Mouse (Mus musculus) left cerebral cortex, postnatal 25 days (tissue): Measurements from ENCODE around the gene Xylt2. TPM values are rescaled to one million over a fixed set of nuclear protein-coding genes. Genes with fewer than 3 reads are reported as not detected.

Experiments used
- DNase-seq, 2 experiments: peaks; one replicate each; pipeline ENCODE4 v3.0.0; 2022; ENCODE audit warnings: low spot score in 2 of 2, mixed read lengths in 1 of 2
- intact Hi-C: fragments of 180-260 bp; cut with DNase I; formaldehyde crosslinking; loops from one replicate; pipeline ENCODE4 v1.15.1; 2025
- total RNA-seq, 2 experiments: library from RNA; stranded (reverse); gene quantifications; 2 replicates each; pipeline ENCODE4 v1.2.3; 2021

The Xylt2 gene
- total RNA-seq, 2 experiments from 2014 or later = 21.8 to 23.7 TPM

GRCm38 (mm10) chr11:94621458-94621852, 55.9 kb downstream of the Xylt2 start:
- intact Hi-C loops = loop anchor here (5.0 kb wide), 1 partner anchor 74 kb away; the partner anchor contains the start of gene Rsad1
- no peak for DNase-seq

DNA sequence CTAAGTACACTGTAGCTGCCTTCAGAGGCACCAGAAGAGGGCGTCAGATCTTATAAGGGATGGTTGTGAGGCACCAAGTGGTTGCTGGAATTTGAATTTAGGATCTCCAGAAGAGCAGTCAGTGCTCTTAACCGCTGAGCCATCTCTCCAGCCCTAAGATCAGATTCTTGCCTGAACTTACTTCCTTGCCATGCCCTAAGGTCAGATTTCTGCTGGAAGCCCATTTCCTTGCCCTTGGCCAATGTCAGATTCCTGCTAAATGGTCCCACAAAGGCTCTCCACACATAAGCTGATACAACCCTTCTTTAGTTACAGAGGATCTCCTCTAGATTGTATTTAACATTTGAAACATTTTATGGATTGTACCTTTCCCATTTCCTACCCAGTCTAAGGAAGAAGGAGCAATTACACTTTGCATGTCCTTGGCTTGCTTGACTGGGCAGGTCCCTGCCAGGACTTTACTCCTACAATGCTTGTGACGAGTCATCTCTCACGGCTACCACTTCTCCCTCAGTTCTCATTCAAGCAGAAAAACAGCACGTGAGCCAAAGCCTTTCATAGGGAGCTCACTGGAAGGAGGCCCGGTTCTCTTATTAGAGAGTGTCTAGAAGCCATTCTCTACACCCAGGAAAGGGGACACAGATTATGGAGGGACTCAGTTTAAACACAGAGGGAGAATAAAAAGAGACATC, 56.4 kb downstream of the Xylt2 start:
- no peak for DNase-seq
- intact Hi-C loops = loop anchor here (5.0 kb wide), 1 partner anchor 74 kb away; the partner anchor contains the start of gene Rsad1

- intact Hi-C loops = no loop called here
- DNase-seq = no peak
These were observed 59.7 kb downstream of the Xylt2 start for GRCm38 (mm10) chr11:94617646-94618045.

GRCm38 (mm10) chr11:94615494-94615893, 61.8 kb downstream of the Xylt2 start:
- intact Hi-C loops = no loop called here
- no peak for DNase-seq

DNA sequence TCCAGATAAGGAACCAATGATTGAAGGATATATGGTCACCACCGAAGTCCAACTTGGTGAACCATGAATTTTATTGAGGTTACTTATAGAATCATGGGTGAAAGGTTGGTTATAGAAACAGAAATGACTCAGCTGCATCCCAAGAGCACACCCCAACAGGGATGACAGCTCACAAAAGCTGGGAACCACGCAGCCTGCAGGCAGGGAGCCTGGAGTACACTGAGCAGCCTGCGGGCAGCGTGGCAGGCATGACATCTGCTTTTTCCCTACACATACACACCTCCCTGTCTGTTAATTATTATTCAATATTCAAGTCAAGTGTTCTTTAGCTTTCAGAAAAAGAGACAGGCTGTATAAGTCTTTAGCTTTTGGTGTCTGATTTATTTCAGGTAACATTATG, 62.7 kb downstream of the Xylt2 start:
- intact Hi-C loops = loop anchor here (1.0 kb wide), 1 partner anchor 23 kb away; no protein-coding TSS in a partner anchor
- DNase-seq = no peak

Other genes with a start within 250 kb of the Xylt2 start
- 10 to 100 TPM; 83.4 to 92.5 TPM for gene Cacna1g, start 203.3 kb downstream of the Xylt2 start, total RNA-seq
- gene Spata20, start 191.3 kb downstream of the Xylt2 start, total RNA-seq = under 1 TPM; 0.27 to 0.69 TPM
- gene Epn3, start 177.5 kb downstream of the Xylt2 start, total RNA-seq = under 1 TPM; 0.73 to 0.92 TPM
- gene Mycbpap, start 155.8 kb downstream of the Xylt2 start, total RNA-seq = 1 to 10 TPM; 2.9 to 5.3 TPM
- gene Rsad1, start 128.3 kb downstream of the Xylt2 start, total RNA-seq = 10 to 100 TPM; 12.9 to 14.1 TPM
- under 1 TPM in 1 of 2 experiments, not detected in 1; 0.21 TPM for gene Chad, start 112.5 kb downstream of the Xylt2 start, total RNA-seq
- gene Acsf2, start 75.6 kb downstream of the Xylt2 start, total RNA-seq = 10 to 100 TPM; 13.6 to 16.6 TPM
- 10 to 100 TPM; 84.2 to 90.4 TPM for gene Lrrc59, start 47.7 kb downstream of the Xylt2 start, total RNA-seq
- gene Mrpl27, start 23.7 kb downstream of the Xylt2 start, total RNA-seq = 10 to 100 TPM; 72.1 to 74.6 TPM
- under 1 TPM in 1 of 2 experiments, not detected in 1; 0.32 TPM for gene Eme1, start 23.6 kb downstream of the Xylt2 start, total RNA-seq
- not detected for gene Gm11541, start 27.0 kb upstream of the Xylt2 start, total RNA-seq
- gene Cdc34b, start 64.3 kb upstream of the Xylt2 start, total RNA-seq = under 1 TPM in 1 of 2 experiments, not detected in 1; 0.46 TPM
- gene Tmem92, start 105.2 kb upstream of the Xylt2 start, total RNA-seq = not detected